Mouse (Mus musculus) frontal cortex, postnatal 25 days (tissue): ENCODE data around the gene Gpm6b.

Source experiments
- DNase-seq, 2 experiments: peaks; one replicate each; pipeline ENCODE4 v3.0.0; 2022; ENCODE audit warnings: low spot score in 2 of 2

Gene Gpm6b

DNA sequence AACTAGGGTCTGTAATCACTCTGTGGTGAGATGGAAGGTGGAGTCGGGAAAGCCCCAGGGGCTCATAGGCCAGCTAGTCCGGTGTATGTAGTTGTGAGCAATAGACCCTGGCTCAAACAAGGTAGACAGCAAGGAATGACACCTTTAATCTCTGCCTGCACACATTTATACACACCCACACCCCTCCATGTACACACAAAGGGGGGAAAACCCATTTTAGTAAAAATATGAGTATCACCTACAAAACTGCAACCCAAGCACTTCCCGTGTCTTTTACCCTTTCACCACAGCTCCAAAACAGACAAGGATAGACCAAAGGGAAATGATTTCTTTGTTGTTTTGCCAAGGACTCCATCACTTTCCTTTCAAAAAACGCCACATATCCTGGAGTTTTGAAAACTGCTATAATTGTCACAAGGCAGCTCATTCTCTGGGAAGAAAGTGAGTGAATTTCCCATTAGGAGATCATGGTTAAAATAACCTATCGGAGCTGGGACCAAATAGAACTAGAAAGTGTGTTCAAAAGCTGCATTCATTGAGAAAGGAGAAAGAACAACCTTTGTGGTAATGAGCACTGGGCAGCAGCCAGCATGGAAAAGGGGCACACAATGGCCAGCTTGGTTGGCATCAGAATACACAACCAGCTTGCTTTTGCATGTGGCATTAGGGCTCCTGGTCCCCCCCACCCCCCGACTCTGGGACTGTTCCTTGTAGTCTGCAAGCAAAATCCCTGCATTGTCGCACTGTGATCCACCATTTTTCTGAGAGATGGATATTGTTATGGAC, 68.9 kb downstream of the Gpm6b start:
- no peak for DNase-seq

DNA sequence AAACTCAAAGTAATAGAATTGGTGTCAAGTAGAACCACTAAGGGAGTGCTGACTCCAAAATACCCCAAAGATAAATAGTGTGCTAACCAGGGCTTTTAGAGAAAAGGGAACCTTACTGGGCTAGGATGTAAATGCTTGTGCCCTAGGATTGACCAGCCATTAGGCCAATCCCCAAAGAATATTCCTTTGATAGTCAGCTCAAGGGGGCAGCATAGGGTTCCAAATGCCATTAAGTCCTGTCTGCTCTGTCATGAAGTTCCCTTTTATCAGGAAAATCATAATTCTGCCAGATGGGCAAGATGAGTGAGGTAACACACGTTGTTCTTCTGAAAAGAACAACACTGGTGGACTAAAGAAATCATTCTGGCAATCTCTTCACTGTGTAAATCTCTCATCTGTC, 70.1 kb downstream of the Gpm6b start:
- DNase-seq: no peak

DNA sequence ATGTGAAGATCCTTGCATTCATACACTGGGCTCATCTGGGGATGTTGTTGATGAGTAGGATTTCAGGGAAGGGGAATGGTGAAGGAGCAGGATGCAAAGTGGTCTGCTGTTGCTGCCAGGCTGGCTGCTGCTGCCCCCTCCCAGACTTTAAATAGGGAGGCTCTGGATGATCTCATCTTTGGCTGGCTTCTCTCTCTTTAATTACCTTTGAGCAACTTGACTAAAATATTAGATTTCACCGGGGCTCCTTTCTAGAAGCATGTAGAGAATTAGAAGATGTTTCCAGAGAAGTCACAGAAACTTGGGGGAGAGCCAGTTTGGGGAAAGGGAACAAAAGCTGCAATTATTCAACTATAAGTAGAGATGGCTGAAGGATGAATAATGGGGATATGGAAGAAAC, 76.5 kb downstream of the Gpm6b start:
- no peak for DNase-seq

DNA sequence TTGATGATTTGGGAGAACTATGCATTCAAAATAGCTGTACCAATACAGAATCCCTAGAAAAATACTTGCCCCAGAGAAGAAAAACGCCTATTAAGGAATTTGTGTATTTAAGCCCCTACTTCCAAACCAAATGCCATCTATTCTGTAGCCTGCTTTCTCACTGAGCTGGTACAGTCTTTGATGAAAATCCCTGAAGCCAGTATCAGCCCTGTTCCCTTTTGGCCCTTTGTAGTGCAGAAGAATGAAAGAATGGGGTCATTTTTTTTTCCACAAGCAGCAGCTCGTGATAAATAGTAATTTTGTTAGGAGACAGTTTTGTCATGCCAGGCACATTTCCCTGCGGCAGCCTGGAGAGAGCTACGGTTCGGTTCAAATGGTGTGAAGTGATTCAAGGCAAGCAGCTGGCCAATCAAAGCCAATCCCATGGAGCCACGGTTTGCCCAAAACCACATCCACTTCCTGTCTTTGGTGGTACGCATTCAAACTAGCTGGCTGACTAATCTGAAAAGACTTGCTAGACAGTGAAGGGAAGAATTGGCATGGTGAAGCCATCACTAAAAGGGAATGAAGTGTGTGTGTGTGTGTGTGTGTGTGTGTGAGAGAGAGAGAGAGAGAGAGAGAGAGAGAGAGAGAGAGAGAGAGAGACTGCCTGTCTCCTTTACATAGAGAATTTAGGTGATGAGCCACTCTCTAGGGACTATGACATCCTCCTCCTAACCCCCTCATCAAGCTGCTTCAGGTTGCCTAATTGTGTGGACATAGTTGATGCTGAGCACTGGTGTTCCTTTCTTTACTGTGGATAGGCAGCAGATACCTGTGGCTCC, 78.1 kb downstream of the Gpm6b start:
- no peak for DNase-seq

DNA sequence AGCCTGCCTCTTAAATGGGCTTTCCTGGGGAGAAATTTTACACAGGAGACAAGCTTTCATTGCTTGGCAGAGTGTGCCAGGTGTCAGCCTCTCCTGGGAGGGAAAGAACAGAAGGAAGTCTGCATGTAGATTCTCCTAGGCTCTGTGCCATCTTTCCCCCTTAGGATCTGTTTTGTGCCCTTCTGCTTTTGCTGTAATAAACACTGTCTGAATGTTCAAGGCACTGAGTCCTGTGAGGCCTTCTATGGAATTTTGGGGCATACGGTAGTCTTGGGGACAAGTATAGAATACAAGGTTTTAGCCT, 78.6 kb downstream of the Gpm6b start:
- DNase-seq: no peak

DNA sequence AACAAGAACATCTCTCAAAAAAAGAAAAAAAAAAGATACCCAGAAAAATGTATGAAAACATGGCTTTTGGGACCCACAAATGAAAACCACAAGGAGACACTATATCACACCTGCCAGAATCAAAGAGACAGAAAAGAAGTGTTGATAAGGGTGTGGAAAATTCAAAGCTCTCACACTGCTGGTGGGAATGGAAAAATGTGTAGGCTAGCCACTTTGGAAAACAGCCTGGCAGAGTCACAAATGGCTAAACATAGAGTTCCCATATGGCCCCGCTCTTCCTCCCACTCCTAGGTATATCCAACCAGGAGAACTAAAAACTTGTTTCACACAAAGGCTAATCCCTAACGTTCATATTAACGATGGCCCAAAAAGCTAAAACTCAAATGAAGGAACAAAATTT, 84.5 kb downstream of the Gpm6b start:
- DNase-seq: no peak

DNA sequence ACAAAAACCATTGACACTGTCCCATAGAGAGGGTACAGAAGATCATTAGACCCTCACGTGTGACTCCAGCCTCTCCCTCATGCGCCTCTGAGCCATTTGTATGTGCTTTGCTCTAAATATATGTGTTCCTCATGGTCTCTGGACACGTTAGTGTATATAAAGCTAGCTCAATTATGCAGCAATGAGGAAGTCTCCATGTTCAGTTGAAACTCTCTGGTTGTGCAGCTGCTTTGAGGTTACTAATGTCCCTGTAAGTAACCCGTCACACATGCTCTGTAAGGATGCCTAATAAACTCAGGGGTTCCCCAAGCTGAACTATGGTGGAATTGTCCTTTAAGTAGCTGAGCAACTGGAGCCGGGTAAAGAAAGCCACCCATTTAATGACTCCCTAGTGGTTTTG, 88.9 kb downstream of the Gpm6b start:
- no peak for DNase-seq

DNA sequence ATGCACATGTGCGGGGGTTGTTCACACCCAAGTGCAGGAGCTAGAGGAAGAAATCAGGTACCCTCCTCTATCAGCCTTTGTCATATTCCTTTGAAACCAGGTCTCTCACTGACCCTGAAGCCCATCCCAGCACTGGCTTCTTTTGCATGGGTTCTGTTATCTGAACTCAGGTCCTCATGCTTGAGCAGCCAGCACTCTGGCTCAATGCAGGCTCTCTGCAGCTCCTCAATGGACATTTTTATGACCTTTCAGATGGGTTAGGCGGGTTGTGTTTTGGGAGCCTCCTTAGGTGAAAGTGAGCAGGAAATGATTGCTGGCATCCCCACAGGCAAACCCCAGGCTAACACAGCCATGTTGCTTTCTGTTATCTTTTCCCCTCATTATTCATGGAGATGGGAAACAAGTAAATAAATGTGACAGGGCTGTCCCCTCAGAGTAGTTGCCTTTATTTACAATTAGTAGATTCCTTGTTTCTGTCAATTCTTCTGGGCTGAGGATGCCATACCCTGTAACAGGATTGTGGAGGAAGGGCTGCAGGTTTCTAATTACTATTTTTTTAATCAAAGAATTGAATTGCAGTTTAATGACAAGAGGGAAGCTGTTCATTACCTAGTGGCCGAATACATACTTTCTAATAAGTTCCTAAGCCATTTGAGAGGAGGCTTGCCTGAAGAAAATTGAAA, 89.6 kb downstream of the Gpm6b start:
- no peak for DNase-seq

DNA sequence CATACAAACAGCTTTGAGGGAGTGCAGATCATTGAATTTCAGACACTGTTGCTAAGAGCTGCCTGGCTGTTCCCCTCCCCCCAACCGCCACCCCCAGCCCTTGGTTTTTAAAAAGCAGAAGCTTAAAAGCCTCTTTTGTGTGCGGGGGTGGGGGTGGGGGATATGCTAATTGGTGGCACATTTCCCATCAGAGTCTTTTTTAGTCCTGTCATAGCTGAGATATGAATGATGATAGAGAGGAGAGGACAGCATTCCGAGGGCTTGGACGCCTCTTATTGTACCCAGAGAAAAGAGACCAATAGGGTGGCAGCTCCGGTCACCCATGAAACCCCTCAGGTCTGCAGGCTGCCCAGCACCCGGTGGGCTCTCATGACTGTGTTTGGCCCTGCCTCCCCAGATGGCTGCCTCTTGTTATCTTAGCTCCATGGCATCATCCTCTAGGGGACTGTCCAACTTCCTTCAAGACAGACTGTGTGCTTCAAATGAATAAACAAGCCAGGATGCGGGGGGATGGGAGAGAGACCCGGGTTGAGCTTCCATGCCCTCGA, 90.3 kb downstream of the Gpm6b start:
- DNase-seq: no peak

DNA sequence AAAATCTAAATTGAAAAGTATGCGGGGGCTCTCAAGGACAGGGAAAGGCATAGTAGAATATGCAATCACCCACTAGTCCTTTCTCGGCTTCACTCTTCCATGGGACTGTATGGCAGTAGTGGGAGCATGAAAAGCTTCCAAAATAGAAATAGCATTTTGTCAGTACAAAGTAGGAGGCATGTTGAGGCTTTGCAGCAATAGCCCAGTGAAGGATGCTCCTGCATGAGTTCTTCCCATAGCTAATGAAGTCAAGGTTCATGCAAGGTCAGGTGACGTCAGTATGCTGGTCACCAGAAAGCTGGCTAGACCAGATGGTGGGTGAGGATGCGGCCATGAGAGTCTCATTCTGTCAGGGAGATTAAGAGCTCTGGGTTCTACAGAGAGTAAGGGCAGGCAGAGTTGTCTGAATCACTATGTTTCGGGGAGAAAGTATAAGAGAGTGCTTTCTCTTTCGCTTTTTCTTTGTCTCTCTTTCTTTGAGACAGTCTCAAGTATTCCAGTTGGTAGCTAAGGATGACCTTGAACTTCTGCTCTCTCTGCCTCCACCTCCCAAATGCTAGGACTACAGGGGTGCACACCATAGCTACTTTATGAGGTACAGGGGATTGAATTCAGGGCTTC, 95.9 kb downstream of the Gpm6b start:
- no peak for DNase-seq

DNA sequence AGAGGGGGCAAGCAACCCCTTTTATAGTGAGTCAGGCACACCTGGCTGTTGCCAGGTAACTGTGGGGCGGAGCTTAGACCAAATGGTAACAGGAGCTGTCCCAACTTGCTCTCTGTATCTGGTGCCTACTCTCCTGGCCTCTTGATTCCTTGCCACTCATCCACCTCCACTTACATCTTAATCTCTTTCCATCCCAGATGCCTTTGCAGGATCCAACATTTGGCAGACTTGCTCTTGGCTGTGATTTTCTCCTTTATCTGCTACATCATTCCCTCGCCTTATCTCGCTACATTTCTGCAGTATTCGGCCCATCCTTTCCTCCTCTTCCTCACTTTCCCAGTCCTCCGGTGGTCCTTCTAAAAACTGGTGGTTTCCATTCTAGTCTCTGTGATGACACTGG, 99.6 kb downstream of the Gpm6b start:
- DNase-seq: no peak

DNA sequence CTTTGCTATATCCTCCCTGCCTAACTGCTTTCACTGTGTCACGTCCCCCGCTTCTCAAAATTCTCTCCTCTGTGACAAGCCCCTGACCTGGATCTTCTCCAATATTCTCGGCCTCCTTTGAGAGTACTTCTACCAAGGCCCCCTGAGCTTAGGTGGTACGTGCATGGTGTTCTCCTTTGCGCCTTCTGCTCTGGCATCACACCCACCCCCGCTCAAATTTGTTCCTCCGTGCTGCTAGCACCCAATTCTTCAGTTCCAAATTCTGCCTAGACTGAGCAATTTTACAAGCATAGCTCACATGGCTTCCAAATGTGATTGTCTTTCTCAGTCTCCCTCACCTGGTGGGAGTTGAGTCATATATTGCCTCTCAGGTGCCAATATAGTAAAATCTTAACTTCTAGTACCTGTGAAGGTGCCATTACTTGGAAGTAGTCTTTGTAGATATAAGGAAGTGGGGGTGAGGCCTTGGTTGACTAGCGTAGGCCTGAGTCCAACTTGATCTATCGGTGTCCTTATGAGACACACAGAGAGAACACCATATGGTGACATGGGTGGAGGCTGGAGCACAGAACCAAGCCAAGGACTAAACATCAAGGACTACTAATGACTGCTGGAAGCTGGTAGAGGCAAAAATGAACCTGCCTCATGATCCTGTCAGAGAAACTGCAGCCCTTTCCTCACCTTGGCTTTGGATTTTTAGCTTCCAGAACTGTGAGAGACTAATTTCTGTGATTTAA, 100.2 kb downstream of the Gpm6b start:
- DNase-seq: peak in 1 of 2 experiments; percentile 26

DNA sequence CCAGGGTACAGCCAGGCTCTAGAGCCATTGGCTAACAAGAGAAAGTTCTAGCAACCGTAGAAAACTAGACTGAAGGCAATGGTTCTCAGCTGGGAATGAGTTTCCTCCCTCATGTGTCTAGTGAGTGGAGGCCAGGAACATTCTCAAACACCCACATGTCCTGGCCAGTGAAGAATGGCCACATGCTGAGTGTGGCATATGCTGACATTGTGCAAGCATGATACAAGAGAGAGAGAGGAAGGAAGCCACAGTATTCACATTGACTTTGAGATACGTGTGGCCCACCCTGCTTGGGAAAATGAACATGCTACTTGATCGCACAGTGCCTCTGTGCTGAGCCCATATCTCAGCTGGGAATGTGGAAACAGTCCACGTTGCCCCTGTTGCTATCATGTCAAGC, 101.2 kb downstream of the Gpm6b start:
- no peak for DNase-seq

DNA sequence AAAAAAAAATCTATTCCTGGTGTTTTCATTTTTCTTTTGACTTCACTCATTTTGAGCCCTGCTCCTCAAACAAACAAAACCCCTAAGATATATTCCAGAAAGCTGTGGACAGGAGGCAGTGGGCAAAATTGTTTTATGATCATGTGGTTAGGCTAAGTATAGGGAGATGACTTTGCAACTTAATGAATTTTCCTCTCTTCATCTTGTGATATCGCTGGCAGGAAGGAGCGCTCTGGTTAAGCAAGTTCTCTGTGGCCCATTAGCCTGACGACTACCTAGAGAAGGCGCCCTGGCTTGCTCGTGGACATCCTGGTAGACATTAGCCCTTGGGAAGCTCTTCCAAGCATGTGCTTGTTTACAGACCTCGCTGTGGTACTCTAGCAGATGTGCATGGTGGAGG, 103.1 kb downstream of the Gpm6b start:
- no peak for DNase-seq

DNA sequence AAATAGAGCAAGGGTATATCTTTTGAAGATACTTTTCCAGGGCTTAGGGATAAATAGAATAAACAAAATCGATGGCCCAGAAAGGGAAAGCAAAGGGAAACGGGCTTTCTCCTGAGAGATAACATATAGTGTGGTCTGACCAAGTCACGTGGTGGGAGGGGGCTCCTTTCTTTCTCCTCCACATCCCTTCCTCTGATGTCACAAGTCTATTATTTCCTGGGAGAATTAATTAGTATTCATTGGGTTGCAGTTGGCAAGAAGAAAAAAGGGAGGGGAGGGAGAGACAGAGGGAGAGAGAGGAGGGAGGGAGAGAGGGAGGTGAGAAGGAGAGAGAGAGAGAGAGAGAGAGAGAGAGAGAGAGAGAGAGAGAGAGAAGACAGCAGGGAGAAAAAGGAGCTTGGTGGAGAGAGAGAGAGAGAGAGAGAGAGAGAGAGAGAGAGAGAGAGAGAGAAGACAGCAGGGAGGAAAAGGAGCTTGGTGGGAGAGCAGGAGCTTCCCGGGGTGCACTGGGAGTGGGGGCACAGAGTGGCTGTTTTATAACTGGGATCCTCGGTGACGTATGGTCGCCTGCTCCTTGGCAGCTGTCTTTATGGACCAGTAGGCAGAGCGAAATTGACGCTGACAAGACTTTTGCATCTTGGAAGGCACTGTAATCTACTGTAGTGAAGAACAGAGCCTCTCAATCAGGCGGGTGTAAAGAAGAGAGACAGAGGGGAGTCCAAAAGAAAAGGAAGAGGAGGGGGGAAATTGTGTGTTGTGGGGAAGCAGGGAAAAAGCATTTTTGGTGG, 105.7 kb downstream of the Gpm6b start:
- DNase-seq: peak in 1 of 2 experiments; percentile 33

DNA sequence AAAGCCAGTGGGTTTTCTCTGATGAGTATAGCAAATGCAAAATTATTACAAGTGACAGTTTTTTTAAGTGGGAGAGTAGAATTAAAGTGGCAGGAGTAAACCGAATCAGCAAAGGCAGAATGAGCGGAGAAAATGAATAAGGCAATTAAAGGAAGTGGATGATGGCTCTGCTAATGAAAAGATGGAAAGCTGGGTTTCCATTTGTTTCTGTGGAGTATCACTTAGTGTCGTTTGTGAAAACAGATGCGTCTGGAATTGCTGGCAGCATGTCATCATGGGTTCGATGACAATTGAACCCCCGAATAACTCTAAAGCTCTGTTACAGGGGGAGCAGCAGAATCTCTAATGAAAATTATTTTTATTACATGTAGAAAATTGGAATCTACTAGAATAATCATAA, 109.4 kb downstream of the Gpm6b start:
- DNase-seq: no peak

DNA sequence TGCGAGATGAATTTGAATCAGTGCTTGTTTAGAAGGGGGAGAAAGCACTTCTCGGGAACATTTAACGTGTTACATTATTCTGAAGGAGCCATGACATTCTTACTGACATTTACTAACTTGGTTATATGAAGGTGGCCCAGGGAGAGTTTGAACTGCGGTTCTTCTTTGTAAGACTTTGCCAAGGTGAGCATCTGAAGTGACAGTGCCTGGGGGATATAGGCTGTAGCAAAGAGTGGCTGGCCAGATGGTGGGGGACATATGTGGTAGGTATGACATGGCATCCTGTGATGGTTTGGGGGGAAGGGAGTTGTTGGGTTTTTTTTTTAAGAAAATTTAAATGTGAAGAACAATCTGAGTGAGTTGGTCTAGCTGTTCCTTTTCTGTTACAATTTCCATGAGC, 109.9 kb downstream of the Gpm6b start:
- DNase-seq: no peak

DNA sequence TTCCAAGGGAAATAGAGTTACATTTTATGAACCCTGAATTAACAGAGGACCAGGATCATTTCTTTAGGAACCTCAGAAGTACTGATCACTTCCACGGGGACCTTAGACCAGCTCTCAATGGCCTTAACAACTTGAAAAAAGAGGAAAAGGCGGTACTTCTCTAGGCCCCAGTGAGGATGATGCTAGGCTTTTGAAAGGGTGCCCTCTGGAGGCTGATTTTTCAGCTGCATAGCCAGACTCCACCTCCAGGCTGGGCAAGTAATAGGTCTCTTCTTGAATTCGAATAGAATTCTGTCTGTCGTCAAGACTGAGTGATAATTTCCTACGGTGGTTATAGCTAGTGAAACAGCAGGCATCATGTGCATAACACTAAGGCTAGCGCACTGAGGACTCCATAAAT, 113.1 kb downstream of the Gpm6b start:
- peak; percentile 41 to 50 for DNase-seq

DNA sequence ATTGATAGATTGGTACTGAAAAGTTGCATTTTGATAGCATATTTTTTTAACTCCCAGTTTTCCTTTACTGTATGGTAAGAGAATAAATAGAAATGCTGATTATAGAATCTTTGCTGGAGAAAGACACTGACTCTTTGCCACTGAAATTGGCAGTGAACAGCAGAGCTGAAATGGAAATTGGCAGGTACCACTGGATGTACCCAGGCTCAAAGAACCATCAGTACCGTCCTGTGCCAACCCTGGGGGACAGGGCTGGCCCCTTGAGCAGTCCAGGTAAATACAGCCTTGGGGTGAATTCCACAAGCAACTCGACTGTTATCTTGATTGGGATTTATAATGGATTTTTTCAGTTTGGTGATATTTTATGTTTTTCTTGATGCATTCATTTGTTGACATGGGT, 114.7 kb downstream of the Gpm6b start:
- no peak for DNase-seq

DNA sequence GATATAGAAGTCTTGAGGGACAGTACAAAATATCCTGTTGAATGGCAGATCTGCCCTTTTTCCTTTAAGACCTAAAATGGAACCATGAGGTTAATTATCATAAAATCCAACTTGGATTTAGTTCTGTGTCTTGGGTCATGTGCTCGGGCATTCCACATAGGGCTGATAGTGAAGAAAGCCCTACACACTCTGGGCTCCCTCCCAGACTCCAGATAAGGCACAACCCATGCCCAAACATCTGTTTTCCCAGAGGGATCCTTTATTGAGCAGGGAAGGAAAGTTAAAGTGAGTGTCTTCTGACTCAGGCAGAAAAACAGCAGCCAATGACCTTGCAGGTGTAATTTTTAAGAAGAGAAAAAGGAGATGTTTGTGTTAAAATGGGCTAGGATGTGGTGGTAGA, 116.2 kb downstream of the Gpm6b start:
- no peak for DNase-seq

DNA sequence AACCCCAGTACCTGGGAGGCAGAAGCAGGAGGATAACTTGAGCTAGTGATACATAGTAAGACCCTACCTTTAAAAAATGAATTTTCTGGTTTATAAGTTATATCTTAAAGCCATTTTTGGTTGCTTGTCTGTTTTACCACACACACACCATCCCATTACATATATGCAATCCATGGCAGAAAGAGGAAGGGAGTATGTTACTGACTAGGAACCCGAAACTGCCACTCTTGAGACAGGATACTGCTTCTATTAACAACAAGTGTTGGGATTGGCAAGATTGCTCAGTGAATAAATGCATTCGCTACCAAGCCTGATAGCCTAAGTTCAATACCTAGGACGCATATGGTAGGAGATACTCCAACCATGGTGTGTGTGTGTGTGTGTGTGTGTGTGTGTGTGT, 117.6 kb downstream of the Gpm6b start:
- DNase-seq: no peak
